Mouse (Mus musculus) left cerebral cortex, postnatal 36 days (tissue): ENCODE measurements around the gene Paqr7. TPM values are rescaled to one million over a fixed set of nuclear protein-coding genes. Genes with fewer than 3 reads are reported as not detected.
A peak's percentile ranks its signal among the peaks of the same experiment; 100 is the strongest.

Experiments
- DNase-seq, 2 experiments: peaks; one replicate each; pipeline ENCODE4 v3.0.0; 2021 to 2022; ENCODE audit warnings: low spot score in 2 of 2, mixed read lengths in 1 of 2
- intact Hi-C: fragments of 180-260 bp; cut with DNase I; formaldehyde crosslinking; loops from one replicate; pipeline ENCODE4 v1.15.1; 2025
- total RNA-seq, 2 experiments: library from RNA; stranded (reverse); gene quantifications; 2 replicates each; pipeline ENCODE4 v1.2.3; 2021

The Paqr7 gene
- total RNA-seq = 10 to 100 TPM; 56.5 to 65.6 TPM

GRCm38 (mm10) chr4:134496595-134497210 is at the start of gene Paqr7:
Gene Paqr7 (plus strand): TSS chr4:134496697.
- DNase-seq = peak; percentile 82 to 86
- intact Hi-C loops = no loop called here

GRCm38 (mm10) chr4:134447966-134448365 is 48.5 kb upstream of the Paqr7 start:
- no peak for DNase-seq
- intact Hi-C loops = loop anchor here (2.0 kb wide), 1 partner anchor 45 kb away; no protein-coding TSS in a partner anchor

GRCm38 (mm10) chr4:134449595-134450391 is 46.7 kb upstream of the Paqr7 start:
- intact Hi-C loops = no loop called here
- DNase-seq = peak in 1 of 2 experiments; percentile 54

- peak; percentile 69 for DNase-seq
- intact Hi-C loops = no loop called here
Observed at GRCm38 (mm10) chr4:134450392-134451195, 45.9 kb upstream of the Paqr7 start.

GRCm38 (mm10) chr4:134451484-134451883 is 45.0 kb upstream of the Paqr7 start:
- DNase-seq = peak in 1 of 2 experiments; percentile 20
- intact Hi-C loops = no loop called here

GRCm38 (mm10) chr4:134453619-134454400 is 42.7 kb upstream of the Paqr7 start:
- intact Hi-C loops = no loop called here
- no peak for DNase-seq

GRCm38 (mm10) chr4:134455310-134455709 is 41.2 kb upstream of the Paqr7 start:
- intact Hi-C loops = no loop called here

GRCm38 (mm10) chr4:134457130-134457825 is 39.2 kb upstream of the Paqr7 start:
- intact Hi-C loops = no loop called here
- no peak for DNase-seq

More at GRCm38 (mm10) chr4:134455310-134455709, 41.2 kb upstream of the Paqr7 start:
- no peak for DNase-seq

GRCm38 (mm10) chr4:134458856-134459255 is 37.6 kb upstream of the Paqr7 start:
- intact Hi-C loops = no loop called here
- DNase-seq = no peak

- intact Hi-C loops = no loop called here
- no peak for DNase-seq
Observed at GRCm38 (mm10) chr4:134460277-134460676, 36.2 kb upstream of the Paqr7 start.

- intact Hi-C loops = no loop called here
- DNase-seq = no peak
Observed at GRCm38 (mm10) chr4:134461252-134461651, 35.2 kb upstream of the Paqr7 start.

- intact Hi-C loops = no loop called here
- DNase-seq = no peak
Observed at GRCm38 (mm10) chr4:134465789-134466188, 30.7 kb upstream of the Paqr7 start.

- DNase-seq = no peak
- intact Hi-C loops = no loop called here
Observed at GRCm38 (mm10) chr4:134466381-134467262, 29.9 kb upstream of the Paqr7 start.

- intact Hi-C loops = loop anchor here (2.0 kb wide), 1 partner anchor 71 kb away; the partner anchor contains the start of gene Pafah2
Observed at GRCm38 (mm10) chr4:134467435-134468214, 28.9 kb upstream of the Paqr7 start.

GRCm38 (mm10) chr4:134468215-134468575 is 28.3 kb upstream of the Paqr7 start, which contains the start of gene Stmn1:
Gene Stmn1 (plus strand): TSS chr4:134468320.
- intact Hi-C loops = loop anchor here (2.0 kb wide), 1 partner anchor 71 kb away; the partner anchor contains the start of gene Pafah2
- peak; percentile 95 to 96 for DNase-seq

More at GRCm38 (mm10) chr4:134467435-134468214, 28.9 kb upstream of the Paqr7 start:
- no peak for DNase-seq

GRCm38 (mm10) chr4:134468578-134469266 is 27.8 kb upstream of the Paqr7 start:
- intact Hi-C loops = loop anchor here (2.0 kb wide), 1 partner anchor 72 kb away; the partner anchor contains the start of gene Pafah2

More at GRCm38 (mm10) chr4:134468578-134469266, 27.8 kb upstream of the Paqr7 start:
- peak; percentile 90 to 94 for DNase-seq
